Mouse (Mus musculus): Measurements from ENCODE around the gene Pclaf. TPM values are rescaled to one million over a fixed set of nuclear protein-coding genes. Genes with fewer than 3 reads are reported as not detected.

The Pclaf gene
- total RNA-seq (2021) = under 1 TPM; 0.22 to 0.68 TPM

- intact Hi-C loops (cut with DNase I) = no loop called here
Observed at GRCm38 (mm10) chr9:65890143-65890628, at the start of gene Pclaf. Gene Pclaf (plus strand): TSS chr9:65890237.

GRCm38 (mm10) chr9:65844421-65845165, 45.4 kb upstream of the Pclaf start:
- DNase-seq (ENCODE audit: low spot score in 2 of 2) = no peak
- intact Hi-C loops (cut with DNase I) = no loop called here

More at GRCm38 (mm10) chr9:65890143-65890628, at the start of gene Pclaf:
- DNase-seq (ENCODE audit: low spot score in 2 of 2) = peak; percentile 25 to 49

DNA sequence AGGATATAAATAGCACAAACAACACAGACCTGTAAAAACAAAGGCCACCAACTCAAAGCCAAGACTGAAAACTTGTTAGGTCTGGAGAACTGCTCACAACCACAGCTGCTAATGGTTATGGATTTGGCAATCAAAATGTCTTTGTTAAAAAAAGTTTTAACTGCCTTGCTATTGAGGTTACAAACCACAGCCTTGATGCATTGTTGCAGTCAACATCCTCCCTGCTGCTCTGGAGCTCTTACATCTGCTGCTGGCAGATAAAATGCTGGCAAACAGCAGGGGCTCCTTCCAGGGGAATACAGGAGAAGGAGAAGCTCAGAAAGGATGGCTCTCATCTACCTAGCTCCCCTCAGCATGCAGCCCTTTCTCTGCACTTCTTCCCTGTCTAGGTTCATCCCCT, 41.9 kb upstream of the Pclaf start:
- no peak for DNase-seq (ENCODE audit: low spot score in 2 of 2)
- intact Hi-C loops (cut with DNase I) = no loop called here

DNA sequence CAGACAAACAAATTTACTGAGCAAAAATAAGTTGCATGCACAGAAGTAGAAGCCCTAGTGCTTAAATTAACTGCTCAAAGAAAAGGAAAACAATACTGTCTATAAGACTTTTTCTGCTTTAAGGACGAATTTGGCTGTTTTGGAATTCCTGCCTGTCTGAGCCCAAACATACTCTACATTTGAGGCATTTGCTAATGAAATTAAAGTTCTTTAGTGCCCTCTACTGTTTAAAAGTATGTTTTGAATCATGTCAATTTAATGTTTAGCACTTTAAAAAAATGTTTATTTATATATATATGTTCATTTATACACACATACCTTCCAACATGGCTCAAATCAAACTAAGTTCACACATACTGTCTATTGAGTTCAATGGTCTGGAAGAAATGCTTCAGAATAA, 39.8 kb upstream of the Pclaf start:
- intact Hi-C loops (cut with DNase I) = loop anchor here (2.0 to 5.0 kb wide), 3 partner anchors 155 to 243 kb away; partner anchors contain the start of gene Oaz2
- DNase-seq (ENCODE audit: low spot score in 2 of 2) = no peak

DNA sequence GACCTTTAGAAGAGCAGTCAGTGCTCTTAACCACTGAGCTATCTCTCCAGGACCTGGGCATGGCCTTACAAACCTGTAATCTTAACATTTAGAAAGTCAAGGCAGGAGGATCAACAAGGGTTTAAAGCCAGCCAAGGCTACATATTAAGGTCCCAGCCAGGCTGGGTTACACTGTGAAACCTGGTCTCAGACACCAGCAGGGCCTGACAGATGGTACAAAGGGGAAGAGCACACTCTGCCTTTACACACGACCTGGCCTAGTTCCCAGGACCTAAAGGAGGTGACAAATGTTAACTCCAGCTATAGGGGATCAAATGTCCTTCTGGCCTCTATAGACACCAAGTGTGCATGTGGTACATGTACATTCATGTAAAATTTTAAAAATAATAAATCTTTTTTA, 30.4 kb upstream of the Pclaf start:
- intact Hi-C loops (cut with DNase I) = no loop called here
- no peak for DNase-seq (ENCODE audit: low spot score in 2 of 2)

DNA sequence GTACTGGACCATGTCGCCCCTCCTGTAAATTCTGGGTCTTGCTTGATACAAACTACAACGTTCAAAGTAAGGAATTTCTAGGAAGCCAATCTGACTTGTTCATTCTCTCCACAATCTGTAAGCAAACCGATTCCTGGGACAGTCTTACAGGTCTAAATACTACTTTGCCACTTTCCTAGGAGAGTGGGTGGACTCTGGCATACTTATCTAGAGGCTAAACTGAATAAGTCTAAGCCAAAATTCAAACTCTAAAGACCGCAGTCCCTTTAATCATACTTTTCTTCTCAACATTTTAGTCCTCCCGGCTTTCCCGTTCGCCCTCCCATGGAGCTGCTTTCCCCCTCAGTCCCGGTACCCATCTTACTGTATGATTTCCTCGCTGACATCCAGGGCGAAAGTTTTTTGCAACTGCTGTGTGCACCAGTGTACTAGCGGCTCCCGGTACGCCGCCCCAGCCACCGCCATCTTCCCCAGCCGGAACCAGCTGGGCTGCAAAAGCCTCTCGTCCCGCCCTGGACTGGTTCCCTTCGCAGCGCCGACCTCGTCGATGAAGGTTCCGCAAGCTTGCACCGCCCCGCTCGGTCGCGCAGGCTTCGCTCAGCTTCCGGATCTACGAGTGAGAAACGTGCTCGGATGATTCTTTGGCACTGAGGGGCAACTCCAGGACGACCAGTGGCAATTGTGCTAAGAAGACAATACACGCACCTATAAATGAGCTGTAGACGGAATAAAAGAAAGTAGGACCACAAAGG, 5.3 kb upstream of the Pclaf start:
- intact Hi-C loops (cut with DNase I) = no loop called here
- DNase-seq (ENCODE audit: low spot score in 2 of 2) = peak; percentile 84 to 85

DNA sequence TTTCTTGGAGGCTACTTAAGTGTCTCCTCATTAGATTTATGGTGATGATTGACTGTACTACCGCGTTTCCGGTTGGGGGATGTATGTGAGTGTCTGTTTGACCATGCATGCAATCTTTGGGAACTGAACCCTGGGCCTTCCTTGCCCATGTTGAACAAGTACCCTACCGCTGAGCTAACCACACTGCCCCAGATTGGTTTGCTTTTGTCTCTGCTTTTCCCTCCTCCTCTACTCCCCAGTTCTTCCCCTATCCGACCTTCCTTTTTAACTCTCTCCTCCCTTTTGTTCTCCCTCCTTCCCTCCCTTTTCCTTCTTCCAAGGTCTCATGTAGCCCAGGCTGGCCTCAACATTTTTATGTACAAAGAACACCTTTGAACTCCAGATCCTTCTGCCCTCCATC, 1.1 kb downstream of the Pclaf start:
- intact Hi-C loops (cut with DNase I) = no loop called here
- DNase-seq (ENCODE audit: low spot score in 2 of 2) = no peak

DNA sequence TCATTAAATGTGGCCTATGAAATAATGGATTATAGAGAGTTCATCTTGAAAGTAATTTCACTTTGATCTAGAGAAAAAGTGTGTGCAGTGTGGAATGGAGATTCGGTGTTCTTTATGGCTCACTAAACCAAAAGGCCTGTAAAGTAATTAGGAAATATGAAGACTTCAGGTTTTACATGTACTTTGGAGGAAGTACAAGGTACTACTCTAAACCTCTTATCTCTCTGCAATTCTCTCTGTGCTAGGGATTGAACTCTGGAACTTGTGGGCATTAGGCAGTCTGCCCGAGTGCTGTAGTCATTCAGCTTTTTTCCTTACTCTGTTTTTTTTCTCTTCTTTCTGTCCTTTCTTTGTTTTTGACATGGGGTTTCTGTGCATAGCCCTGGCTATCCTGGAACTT, 6.9 kb downstream of the Pclaf start:
- intact Hi-C loops (cut with DNase I) = no loop called here
- no peak for DNase-seq (ENCODE audit: low spot score in 2 of 2)

DNA sequence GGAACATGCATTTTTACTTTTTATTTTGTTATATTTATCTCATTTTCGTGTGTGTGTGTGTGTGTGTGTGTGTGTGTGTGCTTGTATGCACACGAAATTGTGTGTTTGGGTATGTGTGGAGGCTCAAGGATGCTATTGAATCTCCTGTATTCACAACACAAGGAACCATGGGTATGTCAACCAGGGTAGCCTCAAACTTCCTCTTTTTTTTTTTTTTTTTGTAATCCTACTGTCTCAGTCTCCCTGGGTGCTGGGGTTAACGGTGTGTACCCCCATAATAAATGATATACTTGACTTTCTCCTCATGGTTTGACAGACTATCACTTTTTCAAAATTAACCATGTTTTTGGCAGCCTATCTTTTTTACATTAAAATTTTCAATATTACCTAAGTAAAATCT, 12.8 kb downstream of the Pclaf start:
- intact Hi-C loops (cut with DNase I) = no loop called here

GRCm38 (mm10) chr9:65903419-65903818, 13.4 kb downstream of the Pclaf start:
- DNase-seq (ENCODE audit: low spot score in 2 of 2) = no peak

More for the DNA sequence above, 12.8 kb downstream of the Pclaf start:
- DNase-seq (ENCODE audit: low spot score in 2 of 2) = no peak

DNA sequence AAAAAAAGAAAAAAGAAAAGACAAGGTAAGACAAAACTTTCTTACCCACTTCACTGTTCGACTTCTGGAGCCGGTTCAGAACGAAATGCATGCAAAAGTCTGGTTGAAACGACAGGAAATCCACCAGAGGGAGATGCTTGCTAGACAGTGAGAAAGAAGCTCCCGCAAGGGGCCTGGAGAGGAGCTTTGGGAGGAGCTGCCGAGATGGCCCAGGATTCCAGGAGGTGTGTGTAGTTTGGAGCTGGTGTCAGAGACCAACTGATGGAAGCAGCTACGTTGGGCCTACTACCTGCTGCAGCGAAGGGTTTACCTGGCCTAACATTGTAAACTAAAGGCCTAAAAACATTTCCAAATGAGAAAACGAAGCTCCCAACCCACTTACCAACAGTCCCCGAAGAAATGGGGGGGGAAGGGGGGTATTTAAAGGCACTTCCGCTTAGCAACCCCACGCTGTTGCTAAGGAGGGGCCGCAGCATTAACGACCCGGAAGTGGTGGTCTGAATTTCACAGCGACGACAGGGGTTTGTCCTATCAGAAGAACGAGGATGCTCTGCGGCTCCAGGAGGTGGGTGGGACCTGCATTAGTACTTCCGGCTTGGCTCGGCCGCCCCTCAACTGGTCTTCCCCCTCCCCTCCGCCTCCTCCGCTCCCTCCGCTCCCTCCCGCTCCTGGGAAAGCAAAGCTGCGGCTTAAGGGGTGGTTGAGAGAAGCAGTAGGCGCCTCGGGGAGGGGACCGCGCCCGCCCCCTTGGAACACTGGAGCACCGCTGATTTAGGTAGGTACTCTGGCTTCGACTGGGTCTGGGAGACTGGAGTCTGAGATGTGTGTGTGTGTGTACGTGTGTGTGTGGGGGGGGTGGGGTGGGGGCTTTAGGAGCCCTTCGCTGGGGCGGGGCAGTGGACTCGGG, 18.6 kb downstream of the Pclaf start, which contains the start of the genes Trip4 and Csnk1g1:
Trip4 (minus strand) TSS at position 401 of the 907 bp plus-strand sequence.
Csnk1g1 (plus strand) TSS at position 531 of the 907 bp plus-strand sequence.
- intact Hi-C loops (cut with DNase I) = loop anchor here (2.0 kb wide), 1 partner anchor 96 kb away; no protein-coding TSS in a partner anchor
- DNase-seq (ENCODE audit: low spot score in 2 of 2) = peak; percentile 93 to 95

More at GRCm38 (mm10) chr9:65903419-65903818, 13.4 kb downstream of the Pclaf start:
- intact Hi-C loops (cut with DNase I) = no loop called here

DNA sequence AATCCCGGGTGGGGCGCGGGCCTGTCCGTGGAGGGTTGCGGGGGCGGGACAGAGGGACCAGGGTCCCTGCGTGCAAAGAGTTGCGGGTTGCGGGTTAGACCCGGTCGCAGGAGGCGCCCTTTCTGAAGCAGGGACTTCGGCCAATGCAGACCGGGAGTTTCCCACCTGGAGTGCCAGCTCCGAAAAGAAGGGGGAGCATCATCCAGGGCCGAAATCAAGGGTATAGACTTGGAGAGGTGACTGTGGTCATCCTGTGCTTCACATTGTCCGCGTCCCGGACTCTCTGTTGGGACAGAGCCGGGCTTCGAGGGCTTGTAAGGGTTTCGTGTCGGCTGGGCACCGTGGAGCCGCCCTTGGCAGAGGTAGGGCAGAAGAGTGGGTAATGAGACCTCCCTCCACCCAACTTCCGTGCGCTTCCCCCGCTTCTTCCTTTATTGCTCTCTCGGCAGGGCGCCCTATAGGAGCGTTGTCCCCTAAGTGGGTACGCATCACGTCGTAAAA, 19.3 kb downstream of the Pclaf start:
- peak; percentile 47 to 64 for DNase-seq (ENCODE audit: low spot score in 2 of 2)
- intact Hi-C loops (cut with DNase I) = loop anchor here (2.0 kb wide), 1 partner anchor 95 kb away; no protein-coding TSS in a partner anchor

DNA sequence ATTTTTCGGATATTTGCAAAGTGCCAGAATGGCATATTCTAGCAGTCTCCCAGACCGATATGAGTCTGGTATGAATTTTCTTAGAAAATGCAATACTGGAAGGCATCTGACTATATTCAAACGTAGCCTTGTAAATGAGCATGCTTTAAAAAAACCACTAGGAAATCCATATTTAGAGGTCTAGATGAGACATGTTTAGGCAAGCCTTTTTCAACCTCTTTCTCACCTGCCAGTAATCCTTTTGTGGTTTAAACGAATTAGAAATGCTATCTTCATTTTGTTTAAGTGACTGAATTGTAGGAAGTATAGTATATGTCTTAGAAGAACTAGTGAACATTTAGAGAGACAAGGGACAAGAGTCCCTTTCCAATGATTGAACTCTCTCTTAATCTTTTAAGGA, 19.8 kb downstream of the Pclaf start:
- DNase-seq (ENCODE audit: low spot score in 2 of 2) = no peak
- intact Hi-C loops (cut with DNase I) = loop anchor here (2.0 kb wide), 1 partner anchor 95 kb away; no protein-coding TSS in a partner anchor

DNA sequence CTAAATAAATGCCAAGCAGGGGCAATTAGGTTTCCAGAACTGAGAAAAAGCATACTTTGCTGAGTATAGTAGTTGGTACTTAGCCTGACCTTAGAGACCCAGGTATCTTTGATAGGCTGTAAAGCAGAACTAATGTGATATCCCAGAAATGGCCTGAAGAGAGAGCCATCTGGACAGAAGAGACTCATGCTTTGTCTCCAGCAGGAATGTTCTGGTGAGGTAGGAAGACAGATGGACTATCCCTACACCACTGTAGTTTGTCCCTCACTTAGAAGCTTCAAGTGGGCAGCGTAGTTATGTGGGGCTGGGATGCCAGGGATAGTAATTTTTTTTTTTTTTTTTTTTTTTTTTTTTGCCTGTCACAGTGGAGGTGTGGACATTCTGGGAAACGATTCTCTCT, 23.9 kb downstream of the Pclaf start:
- no peak for DNase-seq (ENCODE audit: low spot score in 2 of 2)

GRCm38 (mm10) chr9:65917015-65917414, 27.0 kb downstream of the Pclaf start:
- intact Hi-C loops (cut with DNase I) = no loop called here
- no peak for DNase-seq (ENCODE audit: low spot score in 2 of 2)

More for the DNA sequence above, 23.9 kb downstream of the Pclaf start:
- intact Hi-C loops (cut with DNase I) = no loop called here

- no peak for DNase-seq (ENCODE audit: low spot score in 2 of 2)
- intact Hi-C loops (cut with DNase I) = no loop called here
Observed at GRCm38 (mm10) chr9:65928456-65928855, 38.4 kb downstream of the Pclaf start.

GRCm38 (mm10) chr9:65929826-65930225, 39.8 kb downstream of the Pclaf start:
- intact Hi-C loops (cut with DNase I) = no loop called here

DNA sequence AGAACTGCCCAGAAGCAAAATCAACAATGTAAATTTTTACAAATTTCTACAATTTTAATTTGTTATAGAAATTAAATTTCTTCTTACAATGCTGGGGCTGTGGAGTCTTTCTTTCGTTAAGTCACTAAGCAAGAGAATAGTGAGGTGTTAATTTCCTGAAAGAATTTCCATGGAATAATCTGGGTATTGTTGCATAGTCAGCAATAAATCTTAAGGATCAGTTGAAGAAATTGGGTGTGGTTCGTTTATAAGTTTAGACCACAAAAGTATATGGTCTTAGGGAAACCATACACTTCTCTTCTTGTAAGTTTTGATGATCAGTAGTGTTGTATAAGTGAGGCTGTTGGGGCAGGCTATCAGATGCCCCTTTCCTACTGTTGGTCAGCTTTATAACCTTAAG, 47.5 kb downstream of the Pclaf start:
- DNase-seq (ENCODE audit: low spot score in 2 of 2) = no peak
- intact Hi-C loops (cut with DNase I) = no loop called here

More at GRCm38 (mm10) chr9:65929826-65930225, 39.8 kb downstream of the Pclaf start:
- no peak for DNase-seq (ENCODE audit: low spot score in 2 of 2)

GRCm38 (mm10) chr9:65951082-65951587, 61.1 kb downstream of the Pclaf start:
- intact Hi-C loops (cut with DNase I) = no loop called here
- DNase-seq (ENCODE audit: low spot score in 2 of 2) = no peak

Measured in left cerebral cortex, postnatal 36 days (tissue).